Mouse (Mus musculus) limb, embryonic 11.5 days (tissue): Measurements from ENCODE around the gene Glyr1. TPM values are rescaled to one million over a fixed set of nuclear protein-coding genes. Genes with fewer than 3 reads are reported as not detected.

Experiments used
- ATAC-seq: fragments of 200-750 bp; cut with Nextera tagmentation; 2 replicates; pipeline ENCODE4 v1.8.0; 2017; ENCODE audit warnings: low read depth; ENCODE audit not compliant: insufficient number of reproducible peaks, low FRiP score, low TSS enrichment
- DNase-seq: peaks from one replicate; pipeline ENCODE4 v3.0.0-alpha.2; 2015; ENCODE audit warnings: low spot score
- H3K27ac ChIP-seq: fragments of 300-500 bp; sonication (generic); replicated peaks from 2 replicates; pipeline ENCODE4 v1.5.1; 2014; ENCODE audit warnings: low read depth, mild to moderate bottlenecking, low read length
- H3K27me3 ChIP-seq: fragments of 300-500 bp; sonication (generic); 2 replicates; pipeline ENCODE4 v1.6.1; 2014; ENCODE audit warnings: mild to moderate bottlenecking, low read length, mixed read lengths; ENCODE audit not compliant: control insufficient read depth, insufficient read depth
- H3K36me3 ChIP-seq: fragments of 300-500 bp; sonication (generic); 2 replicates; pipeline ENCODE4 v1.6.1; 2014; ENCODE audit warnings: mild to moderate bottlenecking, low read length, moderate library complexity, mixed read lengths; ENCODE audit not compliant: control insufficient read depth, insufficient read depth
- H3K4me1 ChIP-seq: fragments of 300-500 bp; sonication (generic); 2 replicates; pipeline ENCODE4 v1.6.1; 2014; ENCODE audit warnings: low read length, mixed read lengths; ENCODE audit not compliant: control insufficient read depth, insufficient read depth
- H3K4me2 ChIP-seq: fragments of 300-500 bp; sonication (generic); 2 replicates; pipeline ENCODE4 v1.6.1; 2014; ENCODE audit warnings: low read depth, mild to moderate bottlenecking, moderate library complexity; ENCODE audit not compliant: severe bottlenecking
- H3K4me3 ChIP-seq: fragments of 300-500 bp; sonication (generic); 2 replicates; pipeline ENCODE4 v1.5.1; 2014; ENCODE audit warnings: low read depth, low read length
- H3K9ac ChIP-seq: fragments of 300-500 bp; sonication (generic); 2 replicates; pipeline ENCODE4 v1.6.1; 2014; ENCODE audit warnings: mild to moderate bottlenecking, low read length
- H3K9me3 ChIP-seq: fragments of 300-500 bp; sonication (generic); 2 replicates; pipeline ENCODE4 v1.6.1; 2016; ENCODE audit warnings: low read length; ENCODE audit not compliant: control insufficient read depth
- WGBS: fragments of 180-500 bp; shearing (Covaris S2); extraction: QIAGEN DNeasy Blood & Tissue Kit; methylation state at CpG from one replicate; pipeline ENCODE4 v1.1.7; 2014; 5-methylcytosine and 5-hydroxymethylcytosine counted together
- polyA plus RNA-seq: library from polyadenylated mRNA; unstranded; fragments of >200 nt; fragmentation: Nextera tagmentation; extraction: Ambion mirVana; gene quantifications from 2 replicates; pipeline ENCODE4 v1.2.1, GENCODE M21; 2014

The Glyr1 gene
- polyA plus RNA-seq, 1 experiment from 2014 or later = 122 TPM

DNA sequence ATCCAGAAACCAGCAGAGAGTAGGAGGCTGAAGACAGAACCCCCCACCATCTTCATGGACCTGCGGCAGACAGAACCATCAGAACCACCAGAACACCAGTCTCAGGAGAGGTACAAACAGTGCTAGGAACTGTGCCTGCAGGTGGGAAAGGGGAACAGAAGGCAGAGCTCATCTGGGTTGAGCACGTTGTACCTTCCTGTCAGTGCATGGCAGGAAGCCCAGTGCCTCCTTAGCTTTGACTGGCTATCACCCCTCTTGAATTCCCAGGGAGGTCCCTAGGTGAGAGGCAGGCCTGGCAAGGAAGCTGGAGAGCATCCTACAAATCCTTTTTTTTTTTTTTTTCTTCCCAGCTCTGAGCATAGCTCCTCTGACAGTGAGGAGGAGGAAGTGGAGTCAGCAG lies 73.5 kb downstream of the Glyr1 start:
- Histone ChIP-seq H3K27ac (no peak overlapping the region), H3K36me3 (no peaks in the 10 kb centered on the region), H3K4me1 (no peaks in the 10 kb centered on the region), H3K9me3 (no peaks in the 10 kb centered on the region), H3K9ac (no peak overlapping the region), H3K27me3 (no peaks in the 10 kb centered on the region), H3K4me3 (no peak overlapping the region), H3K4me2 (no peak overlapping the region)
- no peak for ATAC-seq
- 91% methylated on average over 2 of the region's 2 CpGs for WGBS
- DNase-seq = no peak

DNA sequence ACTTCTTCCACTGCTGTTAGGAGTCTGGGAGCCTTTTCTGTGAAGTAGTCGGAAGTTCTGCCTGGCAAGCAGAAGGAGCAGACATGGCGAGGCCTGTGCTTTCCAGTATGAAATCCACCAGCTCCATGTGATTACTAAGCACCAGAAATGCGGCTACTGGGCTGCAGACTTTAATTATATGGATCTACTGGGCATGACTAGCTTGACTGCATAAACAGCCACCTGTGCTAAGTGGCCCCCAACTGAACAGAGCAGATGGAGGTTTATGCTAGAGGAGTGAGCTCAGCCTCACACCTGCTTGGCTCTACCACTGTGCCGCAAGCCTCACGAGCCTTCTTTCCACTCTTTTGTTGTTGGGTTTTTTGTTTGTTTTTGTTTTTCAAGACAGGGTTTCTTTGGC lies 75.1 kb downstream of the Glyr1 start:
- no peak for DNase-seq
- 84% methylated on average over 5 of the region's 5 CpGs for WGBS
- no peaks in the 10 kb centered on the region for H3K4me1 ChIP-seq
- no peaks in the 10 kb centered on the region for H3K27me3 ChIP-seq
- ATAC-seq = no peak
- no peak overlapping the region for H3K4me2 ChIP-seq
- no peaks in the 10 kb centered on the region for H3K9me3 ChIP-seq
- H3K9ac ChIP-seq = no peak overlapping the region
- H3K36me3 ChIP-seq = no peaks in the 10 kb centered on the region
- H3K4me3 ChIP-seq = no peak overlapping the region
- H3K27ac ChIP-seq = no peak overlapping the region

DNA sequence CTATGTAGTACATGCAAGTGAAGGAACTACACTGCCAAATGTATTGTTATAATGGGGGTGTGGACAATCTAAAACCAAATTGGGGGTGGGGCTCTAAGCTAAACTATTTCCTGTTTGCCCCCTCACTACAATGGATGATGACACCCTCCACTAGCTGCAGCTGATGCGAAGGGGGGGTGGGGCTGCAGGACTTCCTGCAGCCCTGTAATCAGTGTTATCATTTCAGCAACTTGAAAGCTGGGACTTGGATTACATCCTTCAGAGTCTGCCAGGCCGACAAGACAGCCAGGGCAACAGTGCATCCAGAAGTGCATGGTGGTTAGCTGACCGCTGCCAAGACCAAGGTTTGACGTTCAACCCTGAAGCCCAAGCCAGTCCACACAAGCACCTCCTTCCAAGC lies 78.0 kb downstream of the Glyr1 start:
- Histone ChIP-seq H3K4me3 (no peak overlapping the region), H3K4me1 (no peaks in the 10 kb centered on the region), H3K36me3 (no peaks in the 10 kb centered on the region), H3K9ac (0 out of 2 replicates have a peak overlapping the region, but pooled peaks have one; percentile 22), H3K27ac (no peak overlapping the region), H3K9me3 (no peaks in the 10 kb centered on the region), H3K4me2 (no peak overlapping the region), H3K27me3 (no peaks in the 10 kb centered on the region)
- 73% methylated on average over 4 of the region's 4 CpGs for WGBS
- no peak for DNase-seq
- no peak for ATAC-seq

DNA sequence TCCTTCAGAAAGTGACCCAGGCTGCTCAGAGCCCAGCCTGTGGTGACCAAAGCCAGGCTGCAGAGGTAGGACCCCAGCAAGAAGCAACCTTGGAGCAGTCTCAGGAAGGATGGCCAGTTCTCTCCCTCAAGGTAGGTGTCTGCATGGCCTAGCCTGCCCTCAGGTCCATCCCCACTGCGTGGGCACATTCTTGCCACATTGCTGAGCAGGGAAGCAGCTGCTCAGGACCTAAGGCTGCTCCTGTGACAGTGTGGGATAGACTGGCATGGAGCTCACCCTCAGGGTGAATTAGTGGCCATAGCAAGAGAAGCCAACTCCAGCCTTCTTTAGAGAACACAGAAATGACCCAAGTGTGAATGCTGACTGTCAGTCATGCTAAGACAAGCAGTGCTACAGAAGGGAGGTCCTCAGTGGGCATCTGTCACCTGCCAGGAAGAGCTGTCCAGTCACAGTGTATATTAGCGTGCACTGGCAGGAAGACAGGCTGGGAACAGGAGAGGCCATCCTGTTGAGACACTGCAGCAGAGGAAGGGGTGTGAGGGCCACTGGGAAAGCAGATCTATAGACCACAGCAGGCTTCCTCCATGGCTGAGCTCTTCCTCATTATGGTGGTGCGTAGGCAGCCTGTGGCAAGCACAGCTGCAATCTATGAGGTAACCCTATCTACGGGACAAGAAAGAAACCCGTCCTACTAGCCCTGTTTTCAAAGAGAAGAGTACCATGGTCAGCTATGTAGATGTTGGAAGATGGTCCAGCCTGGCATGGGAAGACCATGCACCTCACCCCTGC lies 80.4 kb downstream of the Glyr1 start:
- Histone ChIP-seq H3K27me3 (no peaks in the 10 kb centered on the region), H3K9ac (no peak overlapping the region), H3K36me3 (no peaks in the 10 kb centered on the region), H3K4me2 (no peak overlapping the region), H3K27ac (no peak overlapping the region), H3K4me1 (no peaks in the 10 kb centered on the region), H3K4me3 (no peak overlapping the region), H3K9me3 (no peaks in the 10 kb centered on the region)
- 90% methylated on average over 5 of the region's 5 CpGs for WGBS
- ATAC-seq = no peak
- DNase-seq = no peak

DNA sequence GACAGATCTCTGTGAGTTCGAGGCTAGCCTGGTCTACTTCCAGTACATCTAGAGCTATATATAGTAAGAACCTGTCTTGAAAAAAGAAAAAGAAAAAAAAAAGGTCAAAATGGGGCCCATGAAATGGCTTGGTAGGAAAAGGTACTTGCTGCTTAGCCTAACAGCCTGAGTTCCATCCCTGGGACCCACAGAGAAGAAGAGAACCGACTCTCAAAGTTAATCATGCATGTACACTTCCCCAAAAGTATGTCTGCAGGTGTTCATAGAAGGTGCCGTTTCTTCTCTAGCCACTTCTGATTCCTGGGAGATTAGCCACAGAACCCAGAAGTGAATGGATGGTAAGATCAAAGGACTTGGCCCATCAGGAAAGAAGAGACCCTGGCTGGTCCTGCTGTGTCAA lies 81.2 kb downstream of the Glyr1 start:
- no peaks in the 10 kb centered on the region for H3K27me3 ChIP-seq
- H3K36me3 ChIP-seq = no peaks in the 10 kb centered on the region
- H3K4me3 ChIP-seq = no peak overlapping the region
- no peak overlapping the region for H3K4me2 ChIP-seq
- H3K4me1 ChIP-seq = no peaks in the 10 kb centered on the region
- no peaks in the 10 kb centered on the region for H3K9me3 ChIP-seq
- ATAC-seq (no peak), DNase-seq (no peak)
- H3K27ac ChIP-seq = no peak overlapping the region
- 78% methylated on average over 3 of the region's 3 CpGs for WGBS
- no peak overlapping the region for H3K9ac ChIP-seq

DNA sequence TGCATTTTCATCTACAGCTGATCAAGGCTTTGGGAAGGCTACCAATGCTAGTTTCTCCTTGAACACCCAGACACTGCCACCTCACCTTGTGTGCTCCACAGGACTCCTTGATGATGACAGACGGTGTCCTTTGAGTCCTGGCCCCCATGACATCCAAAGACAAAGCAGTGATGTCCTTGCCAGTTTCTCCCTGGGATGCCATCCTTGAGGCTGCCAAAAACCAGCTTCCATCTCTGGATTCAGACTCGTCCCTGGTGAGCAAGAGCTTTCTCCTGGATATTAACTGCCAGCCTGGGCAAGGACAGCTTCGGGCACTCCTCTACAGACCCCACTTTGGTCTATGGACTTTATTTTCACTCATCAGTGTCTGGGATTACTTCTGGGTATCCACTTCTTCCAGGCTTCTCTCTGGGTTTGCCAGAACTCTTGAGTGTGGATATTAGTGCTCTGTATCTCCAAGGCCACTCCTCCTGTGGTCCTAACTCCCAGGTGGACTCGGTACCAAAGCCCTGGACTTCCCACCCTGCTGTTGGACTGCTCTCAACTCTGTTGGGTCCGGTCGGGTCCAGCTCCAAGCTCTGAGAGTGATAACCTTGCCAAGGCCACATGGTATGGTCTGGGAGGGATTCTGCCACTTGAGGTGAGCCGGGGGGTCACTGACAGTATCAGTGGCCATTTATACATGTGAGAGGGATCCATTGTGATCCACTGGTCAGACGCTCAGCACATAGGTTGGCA lies 84.1 kb downstream of the Glyr1 start:
- no peaks in the 10 kb centered on the region for H3K4me1 ChIP-seq
- H3K36me3 ChIP-seq = no peaks in the 10 kb centered on the region
- H3K9ac ChIP-seq = no peak overlapping the region
- WGBS = 87% methylated on average over 8 of the region's 8 CpGs
- H3K4me3 ChIP-seq = no peak overlapping the region
- H3K27me3 ChIP-seq = no peaks in the 10 kb centered on the region
- H3K9me3 ChIP-seq = no peaks in the 10 kb centered on the region
- ATAC-seq = no peak
- H3K4me2 ChIP-seq = peak overlapping the region; percentile 82; the same call in 1 of the 2 replicates
- H3K27ac ChIP-seq = no peak overlapping the region
- no peak for DNase-seq

DNA sequence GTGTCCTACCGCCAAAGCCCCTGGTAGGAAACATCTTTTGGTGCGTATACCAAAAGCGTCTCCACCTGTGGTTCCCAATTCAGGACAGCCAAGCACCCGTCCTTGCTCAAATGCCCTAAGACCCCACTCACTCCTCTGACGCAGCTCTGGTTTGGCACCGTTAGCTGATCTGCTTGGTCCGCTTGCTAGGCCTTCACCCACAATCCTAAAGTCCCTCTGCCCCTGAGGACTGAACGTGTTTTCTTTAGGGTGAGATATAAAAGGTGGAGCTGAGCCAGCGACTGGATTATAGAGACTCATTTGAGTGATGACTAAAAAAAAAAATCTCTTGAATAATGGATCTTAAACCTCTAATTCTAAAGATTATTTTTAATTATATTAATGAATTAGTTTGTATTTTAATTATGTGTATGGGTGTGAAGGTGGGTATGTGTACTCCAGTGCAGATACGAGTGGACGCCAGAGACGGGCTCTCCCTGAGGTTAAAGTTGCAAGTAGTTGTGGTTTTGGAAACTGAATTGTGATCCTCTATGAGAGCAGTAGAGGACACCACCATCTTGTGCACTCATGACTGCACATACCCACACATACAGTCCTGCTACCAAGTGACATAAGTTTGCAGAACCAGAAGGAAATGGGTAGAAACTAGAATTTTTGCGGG lies 84.8 kb downstream of the Glyr1 start:
- DNase-seq (no peak), ATAC-seq (no peak)
- 0 out of 2 replicates have a peak overlapping the region, but pooled peaks have one; percentile 68 for H3K27ac ChIP-seq
- H3K9ac ChIP-seq = peak overlapping the region; percentile 71
- no peaks in the 10 kb centered on the region for H3K27me3 ChIP-seq
- no peaks in the 10 kb centered on the region for H3K36me3 ChIP-seq
- H3K4me3 ChIP-seq = peak overlapping the region; percentile 90
- 25% methylated on average over 13 of the region's 13 CpGs for WGBS
- H3K9me3 ChIP-seq = no peaks in the 10 kb centered on the region
- H3K4me1 ChIP-seq = no peaks in the 10 kb centered on the region
- H3K4me2 ChIP-seq = peak overlapping the region; percentile 82
